Mouse (Mus musculus): Measurements from ENCODE around the gene Hoxa3.

Gene Hoxa3

GRCm38 (mm10) chr6:52150401-52150966 lies 62.7 kb downstream of the Hoxa3 start:
- DNase-seq: no peak

GRCm38 (mm10) chr6:52139115-52139514 lies 74.0 kb downstream of the Hoxa3 start:
- no peak for DNase-seq

GRCm38 (mm10) chr6:52138576-52138975 lies 74.6 kb downstream of the Hoxa3 start:
- DNase-seq: no peak

- no peak for DNase-seq
These were observed 75.1 kb downstream of the Hoxa3 start for GRCm38 (mm10) chr6:52137841-52138535.

GRCm38 (mm10) chr6:52123673-52124072 lies 89.5 kb downstream of the Hoxa3 start:
- no peak for DNase-seq

- no peak for DNase-seq
These were observed 92.0 kb downstream of the Hoxa3 start for GRCm38 (mm10) chr6:52121173-52121572.

All from cerebellum, adult 9-11 months (tissue).